Mouse (Mus musculus): ENCODE measurements at regions not wholly inside any gene's neighbourhood (a gene's known extent, or its start where the extent isn't known, plus 50 kb on each side); places are given as distances from the start of the nearest gene placed in this dataset.

DNA sequence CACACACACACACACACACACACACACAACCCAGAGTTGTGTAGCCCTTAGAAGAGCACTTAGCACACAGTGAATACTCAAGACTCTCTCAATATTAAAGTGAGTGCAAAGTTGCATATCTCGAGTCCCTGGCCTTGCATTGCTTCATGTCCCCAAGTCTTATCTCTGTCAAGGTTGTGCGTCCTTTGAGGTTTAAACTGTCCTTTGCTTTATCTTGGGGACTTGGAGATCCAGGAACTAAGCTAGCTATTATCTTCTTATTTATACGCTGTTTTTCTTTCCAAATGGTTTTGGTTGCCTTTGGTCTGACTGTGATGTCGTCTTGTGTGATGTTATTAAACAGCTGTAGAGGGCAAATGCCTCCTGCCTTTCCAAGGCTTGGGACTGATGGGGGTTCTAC, 89.2 kb upstream of the Cxcr4 start:
- TF ChIP-seq POLR2A (IDR thresholded peaks at IDR 0.05; ENCODE audit: extremely low read depth, insufficient read depth, low read length) (no peak), CTCF (IDR thresholded peaks at IDR 0.05; ENCODE audit: extremely low read depth, insufficient read depth, low read length) (no peak)
